Mouse (Mus musculus): ENCODE measurements around the gene Cldn3. TPM values are rescaled to one million over a fixed set of nuclear protein-coding genes. Genes with fewer than 3 reads are reported as not detected.
"Not testable (repeated sequence)": the region's sequence is repeated elsewhere in the genome, so short reads cannot be mapped to it uniquely, and the experiment has no call there.

Gene Cldn3
- polyA plus RNA-seq, 1 experiment from 2014 or later = 6.3 TPM

DNA sequence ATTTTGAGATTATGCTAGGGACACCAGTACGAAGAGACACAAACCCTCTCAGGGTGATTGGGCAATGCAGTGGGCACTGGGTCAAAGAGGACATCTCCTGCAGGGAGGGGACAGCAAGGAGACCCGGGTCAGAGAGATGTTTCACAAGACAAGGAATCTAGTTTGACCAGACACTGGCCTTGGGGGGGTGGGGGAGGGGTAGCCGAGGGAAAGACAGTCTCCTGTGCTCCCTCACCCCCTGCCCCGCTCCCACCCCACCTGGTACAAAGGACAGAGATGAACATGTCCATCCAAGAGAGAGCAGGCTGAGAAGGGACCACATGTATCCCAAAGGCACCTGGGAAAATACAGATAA lies 38.0 kb upstream of the Cldn3 start:
- Histone ChIP-seq H3K4me1 (peaks cover 8% of the 10 kb centered on the region), H3K36me3 (replicated peaks) (no peaks in the 10 kb centered on the region), H3K27me3 (peaks cover 51% of the 10 kb centered on the region)

DNA sequence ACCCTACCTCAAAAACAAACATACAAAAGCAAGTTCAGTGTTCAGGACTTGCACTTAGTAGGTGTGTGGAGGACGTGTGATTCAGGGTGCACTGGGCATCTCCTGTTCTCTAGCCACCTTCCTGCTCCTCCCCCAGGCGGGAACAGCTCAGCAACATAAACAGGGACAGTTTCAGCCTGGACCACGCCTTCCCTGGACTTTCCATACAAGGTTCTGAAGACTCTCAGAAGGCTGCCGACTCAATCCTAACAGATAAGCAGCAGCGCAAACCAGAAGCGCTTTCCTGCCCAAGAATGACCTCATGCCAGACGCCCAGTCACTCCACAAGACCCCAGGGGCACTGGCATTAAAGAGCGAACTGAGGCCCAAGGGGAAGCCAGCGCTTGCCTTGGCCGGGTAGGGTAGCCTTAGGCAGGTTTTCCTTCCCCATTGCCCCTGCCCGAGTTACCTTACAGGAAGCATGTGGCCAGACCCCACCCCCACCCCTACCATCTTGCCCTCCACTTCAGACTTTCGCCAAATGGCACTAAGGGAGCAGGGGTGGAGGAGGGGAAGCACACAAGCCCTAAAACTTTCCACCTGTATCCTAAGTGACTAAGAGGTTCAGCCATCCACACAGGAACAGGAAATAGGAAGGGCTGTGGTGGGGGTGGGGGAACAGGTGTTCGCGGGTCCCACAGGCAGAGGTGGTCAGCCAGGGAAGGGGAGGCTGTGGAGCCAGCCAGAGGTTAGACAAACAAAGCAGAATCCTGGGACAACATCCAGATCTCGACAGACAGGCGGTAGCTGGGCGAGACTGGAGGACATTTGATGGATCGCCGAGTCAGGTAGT lies 34.7 kb upstream of the Cldn3 start:
- Histone ChIP-seq H3K9ac (no peak overlapping the region), H3K27ac (no peak overlapping the region), H3K4me3 (replicated peaks) (no peak overlapping the region), H3K27me3 (peaks cover 26% of the 10 kb centered on the region), H3K4me1 (peaks cover 7% of the 10 kb centered on the region), H3K36me3 (replicated peaks) (no peaks in the 10 kb centered on the region), H3K4me2 (no peak overlapping the region), H3K9me3 (no peaks in the 10 kb centered on the region)
- ATAC-seq (ENCODE audit: low FRiP score) = no peak
- WGBS = 56% methylated on average over 19 of the region's 19 CpGs

More for the DNA sequence above, 38.0 kb upstream of the Cldn3 start:
- Histone ChIP-seq H3K4me2 (no peak overlapping the region), H3K9ac (no peak overlapping the region), H3K4me3 (replicated peaks) (no peak overlapping the region), H3K9me3 (no peaks in the 10 kb centered on the region), H3K27ac (no peak overlapping the region)
- 75% methylated on average over 4 of the region's 4 CpGs for WGBS
- ATAC-seq (ENCODE audit: low FRiP score) = no peak

GRCm38 (mm10) chr5:134955491-134955890 lies 30.5 kb upstream of the Cldn3 start:
- Histone ChIP-seq H3K36me3 (replicated peaks) (no peaks in the 10 kb centered on the region), H3K27me3 (0 out of 2 replicates have a peak, but pooled peaks cover 6% of the 10 kb centered on the region), H3K4me2 (no peak overlapping the region), H3K9me3 (no peaks in the 10 kb centered on the region), H3K27ac (no peak overlapping the region), H3K4me1 (no peaks in the 10 kb centered on the region), H3K4me3 (replicated peaks) (no peak overlapping the region), H3K9ac (no peak overlapping the region)
- ATAC-seq (ENCODE audit: low FRiP score) = no peak
- 85% methylated on average over 5 of the region's 5 CpGs for WGBS

- no peak for ATAC-seq (ENCODE audit: low FRiP score)
- no peaks in the 10 kb centered on the region for H3K4me1 ChIP-seq
- H3K9ac ChIP-seq = no peak overlapping the region; the same call in 1 of the 2 replicates
- no peak overlapping the region for H3K4me3 ChIP-seq (replicated peaks)
- no peak overlapping the region for H3K27ac ChIP-seq
- H3K27me3 ChIP-seq = no peaks in the 10 kb centered on the region
- no peaks in the 10 kb centered on the region for H3K36me3 ChIP-seq (replicated peaks)
- H3K4me2 ChIP-seq = no peak overlapping the region
- WGBS = 81% methylated on average over 7 of the region's 7 CpGs
- no peaks in the 10 kb centered on the region for H3K9me3 ChIP-seq
Measured at GRCm38 (mm10) chr5:134959114-134959513, 26.9 kb upstream of the Cldn3 start.

DNA sequence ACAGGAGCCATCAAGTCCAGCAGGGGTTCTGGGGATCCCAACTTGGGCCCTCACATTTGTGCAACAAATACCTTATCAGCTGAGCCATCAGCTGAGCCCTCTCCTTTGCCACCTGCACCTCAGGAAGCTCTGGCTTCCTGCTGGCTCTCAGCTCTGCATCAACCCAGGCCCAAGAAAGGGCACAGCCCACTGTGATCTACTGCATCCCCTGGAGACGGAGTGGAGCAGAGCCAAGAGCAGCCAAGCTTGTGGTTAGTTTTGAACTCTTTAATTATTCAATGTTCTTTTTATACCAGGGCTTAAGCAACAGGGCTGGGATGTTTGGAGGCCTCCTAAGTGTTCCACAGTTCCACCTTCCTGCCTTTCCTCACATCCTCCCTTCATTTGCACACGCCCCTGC lies 25.6 kb upstream of the Cldn3 start:
- Histone ChIP-seq H3K9me3 (no peaks in the 10 kb centered on the region), H3K4me2 (no peak overlapping the region), H3K4me1 (no peaks in the 10 kb centered on the region), H3K36me3 (replicated peaks) (no peaks in the 10 kb centered on the region), H3K4me3 (replicated peaks) (no peak overlapping the region), H3K27me3 (0 out of 2 replicates have a peak, but pooled peaks cover 4% of the 10 kb centered on the region), H3K9ac (no peak overlapping the region), H3K27ac (no peak overlapping the region)
- no peak for ATAC-seq (ENCODE audit: low FRiP score)
- WGBS = 69% methylated on average over 2 of the region's 2 CpGs

- no peak overlapping the region for H3K27ac ChIP-seq
- no peak for ATAC-seq (ENCODE audit: low FRiP score)
Measured at GRCm38 (mm10) chr5:134961519-134961918, 24.5 kb upstream of the Cldn3 start.

DNA sequence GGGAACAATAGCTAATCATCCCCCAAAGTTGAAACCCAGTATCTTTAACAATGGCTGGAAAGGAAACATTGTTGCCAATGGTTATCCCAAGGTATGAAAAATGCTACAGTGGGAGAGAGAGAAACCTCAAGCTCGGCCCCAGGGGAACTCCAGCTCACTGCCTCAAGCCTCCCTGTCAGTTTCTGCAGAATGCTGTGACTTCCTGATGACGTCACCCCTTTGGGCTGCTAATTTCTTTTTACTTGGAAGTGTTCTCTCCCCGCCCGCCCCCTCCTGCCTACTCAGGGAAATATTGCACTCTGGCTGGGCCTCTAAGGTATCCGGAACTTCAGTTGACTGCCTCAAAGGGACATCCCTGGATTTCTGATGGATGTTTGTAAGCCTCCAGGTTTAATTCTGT lies 22.5 kb upstream of the Cldn3 start:
- Histone ChIP-seq H3K4me3 (replicated peaks) (no peak overlapping the region), H3K27ac (no peak overlapping the region), H3K36me3 (replicated peaks) (no peaks in the 10 kb centered on the region), H3K4me1 (peaks cover 8% of the 10 kb centered on the region), H3K9me3 (no peaks in the 10 kb centered on the region), H3K27me3 (peaks cover 21% of the 10 kb centered on the region; the same call in 1 of the 2 replicates), H3K9ac (no peak overlapping the region), H3K4me2 (no peak overlapping the region)
- no peak for ATAC-seq (ENCODE audit: low FRiP score)
- 37% methylated on average over 5 of the region's 5 CpGs for WGBS

More at GRCm38 (mm10) chr5:134961519-134961918, 24.5 kb upstream of the Cldn3 start:
- no peak overlapping the region for H3K4me3 ChIP-seq (replicated peaks)
- H3K9ac ChIP-seq = no peak overlapping the region
- 89% methylated on average over 2 of the region's 2 CpGs for WGBS
- no peak overlapping the region for H3K4me2 ChIP-seq
- no peaks in the 10 kb centered on the region for H3K36me3 ChIP-seq (replicated peaks)
- 0 out of 2 replicates have a peak, but pooled peaks cover 11% of the 10 kb centered on the region for H3K27me3 ChIP-seq
- peaks cover 8% of the 10 kb centered on the region for H3K4me1 ChIP-seq
- H3K9me3 ChIP-seq = no peaks in the 10 kb centered on the region

- not testable (repeated sequence) for H3K9me3 ChIP-seq; H3K4me1 ChIP-seq; H3K9ac ChIP-seq; H3K36me3 ChIP-seq (replicated peaks); H3K4me3 ChIP-seq (replicated peaks); H3K4me2 ChIP-seq; ATAC-seq (ENCODE audit: low FRiP score); H3K27ac ChIP-seq
- peaks cover 21% of the 10 kb centered on the region; the same call in 1 of the 2 replicates for H3K27me3 ChIP-seq
Measured at GRCm38 (mm10) chr5:134964655-134965054, 21.4 kb upstream of the Cldn3 start.

GRCm38 (mm10) chr5:134965473-134965851 lies 20.6 kb upstream of the Cldn3 start:
- Histone ChIP-seq H3K4me3 (replicated peaks) (peak overlapping the region; percentile 23; the same call in 1 of the 2 replicates), H3K4me2 (peak overlapping the region; percentile 49), H3K27ac (no peak overlapping the region), H3K4me1 (peaks cover 8% of the 10 kb centered on the region), H3K27me3 (peaks cover 22% of the 10 kb centered on the region; the same call in 1 of the 2 replicates), H3K36me3 (replicated peaks) (no peaks in the 10 kb centered on the region), H3K9ac (no peak overlapping the region), H3K9me3 (no peaks in the 10 kb centered on the region)
- 8% methylated on average over 10 of the region's 10 CpGs for WGBS
- no peak for ATAC-seq (ENCODE audit: low FRiP score)

GRCm38 (mm10) chr5:134965852-134966821 lies 19.9 kb upstream of the Cldn3 start:
- H3K4me3 ChIP-seq (replicated peaks) = peak overlapping the region; percentile 23
- peaks cover 24% of the 10 kb centered on the region; the same call in 1 of the 2 replicates for H3K27me3 ChIP-seq
- peak overlapping the region; percentile 49 for H3K4me2 ChIP-seq
- H3K9ac ChIP-seq = no peak overlapping the region
- no peaks in the 10 kb centered on the region for H3K9me3 ChIP-seq
- ATAC-seq (ENCODE audit: low FRiP score) = peak; percentile 51; the same call in 1 of the 2 replicates
- H3K36me3 ChIP-seq (replicated peaks) = no peaks in the 10 kb centered on the region
- WGBS = 3% methylated on average over 33 of the region's 33 CpGs
- H3K4me1 ChIP-seq = peaks cover 8% of the 10 kb centered on the region
- no peak overlapping the region for H3K27ac ChIP-seq

- Histone ChIP-seq H3K9ac (no peak overlapping the region), H3K4me3 (replicated peaks) (no peak overlapping the region), H3K27me3 (peaks cover 24% of the 10 kb centered on the region; the same call in 1 of the 2 replicates), H3K4me1 (peaks cover 8% of the 10 kb centered on the region), H3K36me3 (replicated peaks) (no peaks in the 10 kb centered on the region), H3K9me3 (no peaks in the 10 kb centered on the region), H3K4me2 (no peak overlapping the region), H3K27ac (no peak overlapping the region)
- 79% methylated on average over 20 of the region's 20 CpGs for WGBS
- ATAC-seq (ENCODE audit: low FRiP score) = no peak
Measured at GRCm38 (mm10) chr5:134967164-134967944, 18.7 kb upstream of the Cldn3 start.
